Mouse (Mus musculus) urinary bladder, postnatal 0 days (tissue): ENCODE data around the gene Gimap1. TPM values are rescaled to one million over a fixed set of nuclear protein-coding genes. Genes with fewer than 3 reads are reported as not detected.

Experiments used
- polyA plus RNA-seq: library from polyadenylated mRNA; unstranded; fragments of >200 nt; fragmentation: Nextera tagmentation; extraction: Ambion mirVana; gene quantifications from 2 replicates; pipeline ENCODE4 v1.2.1, GENCODE M21; 2015

Gene Gimap1
- 4.1 and 5.8 TPM in 2 replicates for polyA plus RNA-seq

DNA sequence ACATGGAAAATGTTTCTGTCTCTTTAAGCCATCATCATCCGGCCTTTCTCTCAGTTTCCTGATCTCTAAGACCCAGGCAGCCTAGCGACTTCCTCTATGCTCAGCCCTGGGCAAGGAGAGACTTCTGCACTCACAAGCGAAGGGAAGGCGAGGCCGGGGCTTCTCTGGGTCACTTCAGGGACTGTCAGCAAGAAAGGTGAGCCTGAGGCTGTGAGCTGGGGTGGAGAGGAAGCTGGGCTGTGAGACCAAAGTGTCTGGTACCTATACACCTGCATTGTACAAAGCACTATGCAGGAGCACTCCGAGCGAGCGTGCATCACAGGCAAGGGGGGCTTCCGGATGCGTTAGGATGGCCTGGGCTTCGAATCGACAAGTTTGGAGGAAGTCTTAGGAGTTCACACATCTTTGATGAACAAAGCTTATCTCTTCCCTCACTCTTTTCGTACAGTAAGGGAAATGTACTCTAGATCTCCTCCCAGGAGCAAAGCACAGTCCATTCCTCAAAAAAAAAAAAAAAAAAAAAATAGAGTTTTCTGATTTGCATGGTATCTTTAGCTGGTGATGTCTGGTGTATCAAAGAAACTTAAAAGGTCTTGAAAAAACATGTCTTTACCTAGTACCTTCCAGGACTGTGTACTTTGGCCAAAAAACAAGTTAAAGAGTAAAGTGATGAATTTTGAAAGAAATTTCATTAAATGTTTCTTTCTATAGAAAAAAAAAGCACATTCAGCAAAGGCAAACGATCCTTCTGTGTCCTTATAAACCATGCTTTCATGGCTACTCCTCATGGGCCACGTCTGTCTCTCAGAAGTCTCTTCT lies at the start of gene Gimap1:
Gimap1 (plus strand) TSS at position 94 of the 819 bp plus-strand sequence.

DNA sequence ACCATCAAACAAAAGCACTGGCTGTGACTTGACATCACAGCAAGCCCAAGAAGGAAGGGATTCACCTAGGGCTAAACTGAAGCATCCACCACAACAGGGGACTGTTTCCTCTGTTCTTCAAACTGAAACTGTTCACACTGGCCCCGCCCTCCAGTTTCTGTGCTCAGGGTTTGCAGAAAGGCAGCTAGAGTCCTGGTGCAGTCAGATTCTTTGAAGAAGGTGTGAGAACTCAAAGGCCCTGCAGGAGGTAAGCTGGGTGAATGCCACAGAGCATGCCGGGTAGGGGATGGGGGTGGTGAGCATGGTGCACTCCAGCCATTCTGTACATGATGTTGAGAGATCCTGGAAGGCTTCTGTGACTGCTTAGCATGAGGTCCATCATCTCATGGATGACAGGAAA lies 20.4 kb upstream of the Gimap1 start, which contains the start of the genes Gm28053 and Gimap7:
Gm28053 (plus strand) TSS at position 153 of the 400 bp plus-strand sequence.
Gimap7 (plus strand) TSS at position 167 of the 400 bp plus-strand sequence.

DNA sequence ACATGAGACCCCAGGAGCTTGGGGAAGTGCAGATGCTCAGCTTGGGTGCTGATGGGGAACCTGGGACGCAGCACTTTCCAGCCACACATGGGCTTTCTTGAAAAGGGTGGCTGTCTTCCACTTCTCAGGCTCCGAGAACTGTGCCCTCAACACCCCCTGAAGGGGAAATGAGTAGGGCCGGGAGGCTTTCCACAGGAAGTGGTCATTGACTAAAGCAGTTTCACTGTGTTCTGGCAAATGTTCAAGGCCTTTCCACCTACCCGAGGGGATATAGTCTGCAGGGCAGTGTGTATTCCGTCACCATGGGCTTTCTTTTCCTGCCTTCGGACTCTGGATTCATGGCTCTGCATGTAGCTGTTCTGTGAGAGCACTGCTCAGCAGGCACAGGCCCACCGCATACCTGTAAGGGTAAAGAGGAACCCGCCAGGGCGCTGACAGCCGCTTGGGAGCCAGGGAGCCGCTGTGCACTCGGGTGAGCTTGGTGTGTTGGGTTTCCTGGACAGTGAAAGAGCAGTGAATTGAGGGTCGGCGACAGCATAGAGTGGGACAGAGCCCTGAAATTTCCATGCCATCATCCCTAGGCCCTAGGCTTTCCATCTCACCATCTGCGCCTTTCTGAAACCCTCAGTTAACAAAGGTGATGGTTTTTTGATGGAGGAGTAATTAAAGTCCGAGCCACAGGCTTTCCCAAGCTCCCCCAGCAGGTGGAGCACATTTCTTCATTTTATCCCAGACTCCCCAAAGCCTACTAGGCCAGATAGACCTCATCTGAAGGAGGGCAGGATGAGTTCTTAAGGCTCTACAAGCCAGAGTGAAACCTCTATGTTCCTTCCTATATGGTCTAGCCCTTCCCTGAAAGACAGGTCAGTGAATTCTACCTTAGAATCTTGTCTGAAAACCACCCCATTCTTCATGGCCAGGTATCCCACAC lies 7.4 kb downstream of the Gimap1 start, which contains the start of gene Gimap5:
Gimap5 (plus strand) TSS at position 239 of the 931 bp plus-strand sequence.

DNA sequence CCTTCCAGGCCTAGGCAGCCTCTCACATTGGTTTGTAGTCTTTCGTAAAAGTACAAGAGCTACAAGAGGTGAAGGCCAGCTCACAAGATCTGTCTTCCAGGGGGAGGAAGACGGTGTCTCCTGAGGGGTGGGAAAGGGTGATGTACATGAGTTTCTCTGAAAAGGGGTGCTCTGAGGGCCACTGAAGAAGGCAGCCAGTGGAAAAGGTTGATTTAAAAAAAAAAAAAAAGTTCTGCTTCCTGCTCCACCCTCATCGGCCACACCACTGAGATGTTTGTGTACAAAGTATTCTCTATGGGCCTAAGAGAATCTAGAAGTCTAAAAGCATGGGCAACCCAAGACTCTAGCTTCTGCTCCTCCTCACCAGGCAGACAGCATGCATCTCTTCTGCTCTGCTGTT lies 31.8 kb downstream of the Gimap1 start, which contains the start of gene Gimap3:
Gimap3 (minus strand) TSS at position 156 of the 400 bp plus-strand sequence.

Other genes starting within 250 kb of the Gimap1 start
- gene Atp6v0e2, start 201.4 kb upstream of the Gimap1 start, polyA plus RNA-seq, result 42.7 and 44.7 TPM in 2 replicates
- gene Lrrc61, start 184.3 kb upstream of the Gimap1 start, polyA plus RNA-seq, result 4.8 and 5.3 TPM in 2 replicates
- gene Rarres2, start 166.3 kb upstream of the Gimap1 start, polyA plus RNA-seq, result 956 and 1,075 TPM in 2 replicates
- gene Gm45021, start 149.4 kb upstream of the Gimap1 start, polyA plus RNA-seq, result not detected in 2 replicates
- 36.6 and 40.8 TPM in 2 replicates for gene Repin1, start 145.2 kb upstream of the Gimap1 start, polyA plus RNA-seq
- 1.4 TPM in 1 of 2 replicates, not detected in the other for gene Gm44965, start 145.1 kb upstream of the Gimap1 start, polyA plus RNA-seq
- gene Zfp775, start 137.0 kb upstream of the Gimap1 start, polyA plus RNA-seq, result 4.7 and 5.6 TPM in 2 replicates
- gene AI854703, start 112.3 kb upstream of the Gimap1 start, polyA plus RNA-seq, result 1.7 and 2.3 TPM in 2 replicates
- 0.48 and 0.73 TPM in 2 replicates for gene Gimap8, start 91.8 kb upstream of the Gimap1 start, polyA plus RNA-seq
- 3.7 and 3.9 TPM in 2 replicates for gene Gimap9, start 62.9 kb upstream of the Gimap1 start, polyA plus RNA-seq
- 5.5 and 5.9 TPM in 2 replicates for gene Gimap4, start 54.5 kb upstream of the Gimap1 start, polyA plus RNA-seq
- 10.7 and 11.1 TPM in 2 replicates for gene Gimap6, start 30.8 kb upstream of the Gimap1 start, polyA plus RNA-seq
- 0.47 and 0.62 TPM in 2 replicates for gene Gm28053, start 20.4 kb upstream of the Gimap1 start, polyA plus RNA-seq
- gene Gimap7, start 20.4 kb upstream of the Gimap1 start, polyA plus RNA-seq, result not detected in 2 replicates
- gene Gimap5, start 7.1 kb downstream of the Gimap1 start, polyA plus RNA-seq, result 3.7 and 5.1 TPM in 2 replicates
- 0.10 TPM in 1 of 2 replicates, not detected in the other for gene Gimap3, start 31.8 kb downstream of the Gimap1 start, polyA plus RNA-seq
- 108 and 134 TPM in 2 replicates for gene Tmem176a, start 101.9 kb downstream of the Gimap1 start, polyA plus RNA-seq
- 257 and 312 TPM in 2 replicates for gene Tmem176b, start 102.4 kb downstream of the Gimap1 start, polyA plus RNA-seq
- 0.33 and 0.47 TPM in 2 replicates for gene Aoc1, start 133.8 kb downstream of the Gimap1 start, polyA plus RNA-seq
- not detected in 2 replicates for gene 1600015I10Rik, start 190.8 kb downstream of the Gimap1 start, polyA plus RNA-seq
- gene Doxl2, start 235.9 kb downstream of the Gimap1 start, polyA plus RNA-seq, result not detected in 2 replicates
- not detected in 2 replicates for gene Svs1, start 247.8 kb downstream of the Gimap1 start, polyA plus RNA-seq